Mouse (Mus musculus) kidney, adult 8-10 months (tissue): ENCODE data around the gene Gm5916.

Experiments
- DNase-seq, 2 experiments: peaks; one replicate each; pipeline ENCODE4 v3.0.0; 2022

The Gm5916 gene

DNA sequence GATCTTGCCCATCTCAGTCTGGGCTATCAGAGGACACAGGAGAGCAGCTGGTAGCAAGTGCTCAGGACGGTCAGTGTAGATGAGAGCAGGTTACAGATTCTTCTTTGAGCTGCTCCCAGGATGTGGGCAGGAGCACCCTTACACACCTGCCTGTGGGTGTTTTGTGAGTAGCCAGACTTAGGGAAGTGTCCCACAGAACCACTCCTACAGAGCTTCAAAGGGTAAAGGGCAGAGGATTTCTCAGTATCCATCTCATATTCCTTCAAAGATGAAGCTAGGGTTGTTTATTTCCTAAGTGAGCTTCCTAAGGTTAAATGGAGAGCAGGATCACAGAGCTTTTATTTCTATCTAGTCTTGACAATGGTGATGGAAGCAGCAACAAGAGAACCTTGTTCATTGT, at the start of gene Gm5916:
TSS of gene Gm5916 (minus strand) at position 101 of the 400 bp plus-strand sequence.
- DNase-seq: no peak
